In genomic region chr3:57287438-57287837, GRCm38 (mm10) we compare ENCODE assay signal across 18 mouse cellular contexts. TPM values are rescaled to one million over a fixed set of nuclear protein-coding genes. Genes with fewer than 3 reads are reported as not detected.
DNase-seq lines count a peak whose midpoint lies in the region; ATAC-seq and TF ChIP-seq lines count a peak whose summit lies in the region.
"Had no signal": no experiment of that assay in that cellular context is flagged by ENCODE, and none has a peak within 500 bp of the region (broad histone marks: within the 10 kb centered on the region; RNA-seq: fewer than 3 reads in every experiment).

No protein-coding gene starts in this region.

- no peak overlapping the region for H3K4me3 ChIP-seq in heart, embryonic 13.5 days
- no peak overlapping the region for H3K4me3 ChIP-seq in liver, adult 2 months (ENCODE audit: insufficient read depth, low read depth, low read length)
- no peak overlapping the region for H3K4me3 ChIP-seq in intestine, embryonic 14.5 days (ENCODE audit: low read depth, low read length)
- H3K4me3 ChIP-seq in stomach, embryonic 15.5 days (replicated peaks) = no peak overlapping the region
- H3K4me3 ChIP-seq in cerebellum, adult 2 months (replicated peaks; ENCODE audit: insufficient read depth, low read depth, low read length) = no peak overlapping the region
- H3K4me3 ChIP-seq: erythroblast, embryonic 14.5 days; midbrain, embryonic 13.5 days had no signal

- no peaks in the 10 kb centered on the region for H3K27me3 ChIP-seq in heart, embryonic 13.5 days (replicated peaks)
- H3K27me3 ChIP-seq in liver, adult 2 months (ENCODE audit: control insufficient read depth, insufficient read depth, low read length) = no peaks in the 10 kb centered on the region
- no peaks in the 10 kb centered on the region for H3K27me3 ChIP-seq in intestine, embryonic 14.5 days (replicated peaks; ENCODE audit: control insufficient read depth, insufficient read depth, low read length)
- no peaks in the 10 kb centered on the region for H3K27me3 ChIP-seq in stomach, embryonic 15.5 days (replicated peaks)
- H3K27me3 ChIP-seq in cerebellum, adult 2 months (ENCODE audit: control insufficient read depth, insufficient read depth, low read length) = no peaks in the 10 kb centered on the region
- H3K27me3 ChIP-seq: midbrain, embryonic 13.5 days had no signal

- intact Hi-C loops in heart, postnatal 14 days (cut with DNase I) = no loop called here

- TF ChIP-seq CTCF in liver, adult 2 months (IDR thresholded peaks at IDR 0.05; ENCODE audit: low read depth, low read length) = no peak
- no peak for TF ChIP-seq CTCF in cerebellum, adult 2 months (IDR thresholded peaks at IDR 0.05; ENCODE audit: borderline replicate concordance, insufficient read depth, low read depth, low read length)

- H3K9ac ChIP-seq in heart, embryonic 13.5 days = no peak overlapping the region
- no peak overlapping the region for H3K9ac ChIP-seq in liver, adult 2 months (ENCODE audit: low read depth, low read length)
- no peak overlapping the region for H3K9ac ChIP-seq in intestine, embryonic 14.5 days (ENCODE audit: low read length)
- no peak overlapping the region for H3K9ac ChIP-seq in stomach, embryonic 15.5 days
- H3K9ac ChIP-seq: midbrain, embryonic 13.5 days had no signal

- H3K36me3 ChIP-seq in heart, embryonic 13.5 days = peaks cover 5% of the 10 kb centered on the region; the same call in 1 of the 2 replicates
- H3K36me3 ChIP-seq in liver, adult 2 months (ENCODE audit: control insufficient read depth, insufficient read depth, low read length) = no peaks in the 10 kb centered on the region; the same call in none of the 2 replicates
- no peaks in the 10 kb centered on the region for H3K36me3 ChIP-seq in intestine, embryonic 14.5 days (ENCODE audit: control insufficient read depth, insufficient read depth, low read length)
- no peaks in the 10 kb centered on the region for H3K36me3 ChIP-seq in stomach, embryonic 15.5 days
- H3K36me3 ChIP-seq: midbrain, embryonic 13.5 days had no signal

- no peak for TF ChIP-seq POLR2A in liver, adult 2 months (IDR thresholded peaks at IDR 0.05; ENCODE audit: extremely low read depth, insufficient read depth, low read length)
- no peak for TF ChIP-seq POLR2A in cerebellum, adult 2 months (IDR thresholded peaks at IDR 0.05; ENCODE audit: borderline replicate concordance, insufficient read depth, low read length)

- H3K27ac ChIP-seq in heart, embryonic 13.5 days (replicated peaks) = peak overlapping the region; percentile 70
- no peak overlapping the region for H3K27ac ChIP-seq in liver, adult 2 months (replicated peaks; ENCODE audit: insufficient read depth, low read depth, low read length)
- H3K27ac ChIP-seq in intestine, embryonic 14.5 days (ENCODE audit: low read depth) = peak overlapping the region; percentile 29; the same call in 1 of the 2 replicates
- 0 out of 2 replicates have a peak overlapping the region, but pooled peaks have one; percentile 54 for H3K27ac ChIP-seq in stomach, embryonic 15.5 days
- H3K27ac ChIP-seq in cerebellum, adult 2 months (ENCODE audit: insufficient read depth, low read length) = no peak overlapping the region
- H3K27ac ChIP-seq: midbrain, embryonic 13.5 days had no signal

- no peak for DNase-seq in heart, postnatal 14 days
- DNase-seq in liver, adult 2 months (ENCODE audit: extremely low read depth, low read depth, low spot score) = peak; percentile 69
- DNase-seq in liver = no peak
- DNase-seq in intestine, embryonic 14.5 days (ENCODE audit: low spot score) = no peak
- DNase-seq in frontal cortex, postnatal 36 days (ENCODE audit: low spot score in 2 of 2) = no peak
- DNase-seq in cerebellum, adult 2 months = no peak
- DNase-seq: adrenal gland, adult 8-10 months; cerebellum, postnatal 14 days; layer of hippocampus, adult 9-11 months; left cerebral cortex, postnatal 4 days; right cerebral cortex, postnatal 25 days; thymus, postnatal 36 days had no signal

- 54% methylated on average over 4 of the region's 4 CpGs for WGBS in heart, embryonic 13.5 days
- 36% methylated on average over 4 of the region's 4 CpGs for WGBS in liver, adult 2 months
- WGBS in intestine, embryonic 14.5 days = 43% methylated on average over 4 of the region's 4 CpGs
- WGBS in stomach, embryonic 15.5 days = 39% methylated on average over 4 of the region's 4 CpGs
- WGBS in cerebellum, adult 2 months = 79% methylated on average over 4 of the region's 4 CpGs

- no peaks in the 10 kb centered on the region for H3K79me2 ChIP-seq in liver, adult 2 months (ENCODE audit: control insufficient read depth, insufficient read depth, low read length)

- no peaks in the 10 kb centered on the region for H3K9me3 ChIP-seq in heart, embryonic 13.5 days
- H3K9me3 ChIP-seq in intestine, embryonic 14.5 days (ENCODE audit: control insufficient read depth, low read length) = no peaks in the 10 kb centered on the region
- no peaks in the 10 kb centered on the region for H3K9me3 ChIP-seq in stomach, embryonic 15.5 days
- H3K9me3 ChIP-seq: midbrain, embryonic 13.5 days had no signal

- H3K4me2 ChIP-seq in heart, embryonic 13.5 days = no peak overlapping the region
- H3K4me2 ChIP-seq in intestine, embryonic 14.5 days (ENCODE audit: low read length) = no peak overlapping the region
- no peak overlapping the region for H3K4me2 ChIP-seq in stomach, embryonic 15.5 days
- H3K4me2 ChIP-seq: midbrain, embryonic 13.5 days had no signal

- peaks cover 14% of the 10 kb centered on the region for H3K4me1 ChIP-seq in heart, embryonic 13.5 days
- peaks cover 12% of the 10 kb centered on the region; the same call in 1 of the 2 replicates for H3K4me1 ChIP-seq in liver, adult 2 months (ENCODE audit: control insufficient read depth, insufficient read depth, low read length)
- H3K4me1 ChIP-seq in intestine, embryonic 14.5 days (replicated peaks; ENCODE audit: control insufficient read depth, insufficient read depth, low read length) = peaks cover 2% of the 10 kb centered on the region; the same call in 1 of the 2 replicates
- H3K4me1 ChIP-seq in stomach, embryonic 15.5 days = no peaks in the 10 kb centered on the region
- no peaks in the 10 kb centered on the region for H3K4me1 ChIP-seq in cerebellum, adult 2 months (ENCODE audit: control insufficient read depth, insufficient read depth, low read length)
- H3K4me1 ChIP-seq: midbrain, embryonic 13.5 days had no signal

- no peak for ATAC-seq in heart, embryonic 13.5 days (ENCODE audit: extremely low read depth, insufficient number of reproducible peaks, low FRiP score, low TSS enrichment)
- ATAC-seq in intestine, embryonic 14.5 days (replicated peaks; ENCODE audit: low FRiP score, low TSS enrichment, low read depth) = no peak
- 0 out of 2 replicates have a peak, but pooled peaks have one; percentile 31 for ATAC-seq in stomach, embryonic 15.5 days (ENCODE audit: insufficient read depth, low FRiP score, low read depth)
- ATAC-seq: hindbrain, embryonic 16.5 days; midbrain, embryonic 13.5 days had no signal

RNA-seq across cellular contexts. Expression of gene Tm4sf1, which starts 14.3 kb away (rescaled TPM):
- 205 and 242 TPM in 2 replicates for polyA plus RNA-seq in heart, embryonic 13.5 days (2015; fragmentation: Nextera tagmentation; extraction: Ambion mirVana)
- 100 to 1,000 TPM in 1 of 2 experiments, 10 to 100 TPM in 1; 93.6 to 121 TPM for total RNA-seq in heart, postnatal 14 days (2021)
- total RNA-seq in liver, adult 2 months (2014; rRNA removed) = 24.3 and 29.0 TPM in 2 replicates
- 15.9 and 16.3 TPM in 2 replicates for polyA plus RNA-seq in liver, adult 2 months (2012; rRNA removed)
- polyA plus RNA-seq in intestine, embryonic 14.5 days (2014; fragmentation: Nextera tagmentation; extraction: Ambion mirVana) = 64.0 and 64.4 TPM in 2 replicates
- 56.8 and 63.4 TPM in 2 replicates for polyA plus RNA-seq in stomach, embryonic 15.5 days (2015; fragmentation: Nextera tagmentation; extraction: Ambion mirVana)
- 28.0 and 30.8 TPM in 2 replicates for polyA plus RNA-seq in cerebellum, adult 2 months (2012; rRNA removed)
- total RNA-seq: granulocyte monocyte progenitor cell, adult 5-6 weeks had no signal
- polyA plus RNA-seq: erythroblast, embryonic 14.5 days had no signal

Comparison
In these comparisons a context has a peak if more than half of its experiments do, and no peak if none do; other contexts are left out.
1. H3K27ac ChIP-seq: peak in heart, embryonic 13.5 days (single experiment), intestine, embryonic 14.5 days (single experiment) and stomach, embryonic 15.5 days (single experiment); none in liver, adult 2 months (single experiment) and cerebellum, adult 2 months (single experiment).